Comparison of ENCODE assay signal across 24 mouse cellular contexts in the genomic region with DNA sequence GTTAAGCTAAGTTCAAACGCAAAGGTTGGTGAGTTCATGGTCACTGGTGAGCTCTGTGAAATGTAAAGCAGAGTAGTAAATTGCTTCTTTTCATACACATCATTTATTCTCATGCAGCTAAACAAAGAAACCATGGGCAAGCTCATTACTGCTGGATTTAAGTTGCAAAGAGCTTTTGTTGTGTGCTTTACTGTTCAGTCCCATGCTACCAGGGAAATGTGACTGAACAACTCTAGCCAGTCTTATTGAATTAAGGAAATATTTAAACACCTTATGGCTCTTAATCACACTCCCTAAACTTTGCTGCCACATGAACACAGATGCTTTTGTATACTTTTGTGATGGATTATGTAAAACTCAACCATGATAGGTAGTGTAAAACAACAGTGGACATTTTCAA.
DNase-seq lines count a peak whose midpoint lies in the region; ATAC-seq and TF ChIP-seq lines count a peak whose summit lies in the region.
"Had no signal": no experiment of that assay in that cellular context is flagged by ENCODE, and none has a peak within 500 bp of the region (broad histone marks: within the 10 kb centered on the region; RNA-seq: fewer than 3 reads in every experiment).

No protein-coding gene starts in this region.

- H3K4me3 ChIP-seq in forebrain, embryonic 11.5 days (ENCODE audit: low read depth, low read length): no peak overlapping the region
- no peak overlapping the region for H3K4me3 ChIP-seq in forebrain, embryonic 10.5 days
- H3K4me3 ChIP-seq in midbrain, embryonic 11.5 days (ENCODE audit: low read depth, low read length): no peak overlapping the region
- H3K4me3 ChIP-seq in midbrain, embryonic 10.5 days: no peak overlapping the region
- H3K4me3 ChIP-seq: embryonic facial prominence, embryonic 12.5 days; erythroblast, embryonic 14.5 days; limb, embryonic 13.5 days; liver, embryonic 12.5 days had no signal

- no peak for TF ChIP-seq CTCF in brain, embryonic 14.5 days (IDR thresholded peaks at IDR 0.05; ENCODE audit: borderline replicate concordance, extremely low read depth, insufficient read depth, insufficient read length)

- no peak overlapping the region for H3K9ac ChIP-seq in forebrain, embryonic 11.5 days (ENCODE audit: low read length)
- H3K9ac ChIP-seq in midbrain, embryonic 11.5 days (ENCODE audit: low read length): no peak overlapping the region
- H3K9ac ChIP-seq: embryonic facial prominence, embryonic 12.5 days; limb, embryonic 13.5 days; liver, embryonic 12.5 days had no signal

- H3K27me3 ChIP-seq in forebrain, embryonic 11.5 days (ENCODE audit: control insufficient read depth, insufficient read depth, low read length): no peaks in the 10 kb centered on the region
- H3K27me3 ChIP-seq in forebrain, embryonic 10.5 days (ENCODE audit: poor library complexity, severe bottlenecking): no peaks in the 10 kb centered on the region
- no peaks in the 10 kb centered on the region for H3K27me3 ChIP-seq in midbrain, embryonic 11.5 days (ENCODE audit: control insufficient read depth, insufficient read depth, low read length)
- H3K27me3 ChIP-seq in midbrain, embryonic 10.5 days (ENCODE audit: low read depth, poor library complexity, severe bottlenecking): no peaks in the 10 kb centered on the region
- H3K27me3 ChIP-seq: embryonic facial prominence, embryonic 12.5 days; limb, embryonic 13.5 days; liver, embryonic 12.5 days had no signal

- H3K36me3 ChIP-seq in forebrain, embryonic 11.5 days (ENCODE audit: control insufficient read depth, insufficient read depth, low read length): no peaks in the 10 kb centered on the region
- no peaks in the 10 kb centered on the region for H3K36me3 ChIP-seq in forebrain, embryonic 10.5 days (replicated peaks)
- no peaks in the 10 kb centered on the region for H3K36me3 ChIP-seq in midbrain, embryonic 11.5 days (ENCODE audit: control insufficient read depth, insufficient read depth, low read length)
- H3K36me3 ChIP-seq in midbrain, embryonic 10.5 days: no peaks in the 10 kb centered on the region
- H3K36me3 ChIP-seq: embryonic facial prominence, embryonic 12.5 days; limb, embryonic 13.5 days; liver, embryonic 12.5 days had no signal

- H3K4me1 ChIP-seq in forebrain, embryonic 11.5 days (replicated peaks; ENCODE audit: control insufficient read depth, insufficient read depth, low read length): no peaks in the 10 kb centered on the region
- H3K4me1 ChIP-seq in forebrain, embryonic 10.5 days: peaks cover 36% of the 10 kb centered on the region
- H3K4me1 ChIP-seq in midbrain, embryonic 11.5 days (ENCODE audit: control insufficient read depth, insufficient read depth, low read length): no peaks in the 10 kb centered on the region
- peaks cover 10% of the 10 kb centered on the region; the same call in 1 of the 2 replicates for H3K4me1 ChIP-seq in midbrain, embryonic 10.5 days
- H3K4me1 ChIP-seq: embryonic facial prominence, embryonic 12.5 days; limb, embryonic 13.5 days; liver, embryonic 12.5 days had no signal

- no peak for DNase-seq in forebrain, embryonic 11.5 days (ENCODE audit: low spot score)
- no peak for DNase-seq in forebrain, embryonic 10.5 days (ENCODE audit: extremely low spot score, low spot score)
- DNase-seq in midbrain, embryonic 11.5 days (ENCODE audit: low spot score, missing footprints): peak; percentile 77
- no peak for DNase-seq in midbrain, embryonic 10.5 days (ENCODE audit: low spot score)
- DNase-seq in brain, embryonic 14.5 days (ENCODE audit: low read depth): peak; percentile 65
- peak; percentile 8 for DNase-seq in mesoderm, embryonic 11.5 days (ENCODE audit: low read depth, low spot score)
- DNase-seq in heart, adult 9 months (ENCODE audit: low spot score in 2 of 2): no peak
- DNase-seq: adrenal gland, postnatal 14 days; cerebellum, adult 8-10 months; cerebellum, postnatal 36 days; kidney, adult 9 months; kidney, postnatal 14 days; lung, adult 18-20 months; lung, postnatal 10 days; thymus, adult 18-20 months; thymus, postnatal 4 days had no signal

- H3K9me3 ChIP-seq in forebrain, embryonic 11.5 days (ENCODE audit: control insufficient read depth, low read length): no peaks in the 10 kb centered on the region
- no peaks in the 10 kb centered on the region for H3K9me3 ChIP-seq in forebrain, embryonic 10.5 days
- no peaks in the 10 kb centered on the region for H3K9me3 ChIP-seq in midbrain, embryonic 11.5 days (ENCODE audit: control insufficient read depth, low read length)
- H3K9me3 ChIP-seq in midbrain, embryonic 10.5 days (replicated peaks): no peaks in the 10 kb centered on the region
- H3K9me3 ChIP-seq: embryonic facial prominence, embryonic 12.5 days; limb, embryonic 13.5 days; liver, embryonic 12.5 days had no signal

- WGBS in forebrain, embryonic 11.5 days: 16% methylated on average over 1 of the region's 1 CpGs
- WGBS in forebrain, embryonic 10.5 days: 20% methylated on average over 1 of the region's 1 CpGs
- 58% methylated on average over 1 of the region's 1 CpGs for WGBS in midbrain, embryonic 11.5 days
- 49% methylated on average over 1 of the region's 1 CpGs for WGBS in midbrain, embryonic 10.5 days

- TF ChIP-seq POLR2A in brain, embryonic 14.5 days (IDR thresholded peaks at IDR 0.05; ENCODE audit: borderline replicate concordance, extremely low read depth, insufficient read depth, insufficient read length, poor library complexity, severe bottlenecking): no peak

- H3K27ac ChIP-seq in forebrain, embryonic 11.5 days (ENCODE audit: low read depth, low read length): no peak overlapping the region
- H3K27ac ChIP-seq in forebrain, embryonic 10.5 days: no peak overlapping the region
- no peak overlapping the region for H3K27ac ChIP-seq in midbrain, embryonic 11.5 days (ENCODE audit: low read depth, low read length)
- H3K27ac ChIP-seq in midbrain, embryonic 10.5 days (replicated peaks): no peak overlapping the region
- H3K27ac ChIP-seq: embryonic facial prominence, embryonic 12.5 days; hindbrain, postnatal 0 days; limb, embryonic 13.5 days; liver, embryonic 12.5 days had no signal

- H3K4me2 ChIP-seq in forebrain, embryonic 11.5 days (ENCODE audit: low read depth, low read length, severe bottlenecking): no peak overlapping the region
- H3K4me2 ChIP-seq in midbrain, embryonic 11.5 days: no peak overlapping the region
- H3K4me2 ChIP-seq: embryonic facial prominence, embryonic 12.5 days; heart, embryonic 11.5 days; limb, embryonic 13.5 days; liver, embryonic 12.5 days had no signal

- peak; percentile 85 for ATAC-seq in forebrain, embryonic 11.5 days (replicated peaks; ENCODE audit: low FRiP score)
- ATAC-seq in midbrain, embryonic 11.5 days (ENCODE audit: low FRiP score): peak; percentile 60
- ATAC-seq: CD4-positive, CD25-positive, alpha-beta regulatory T cell, adult 4 months; hindbrain, postnatal 0 days; intestine, embryonic 16.5 days; liver, embryonic 12.5 days had no signal

Comparison
In these comparisons a context has a peak if more than half of its experiments do, and no peak if none do; other contexts are left out.
1. DNase-seq: peak in midbrain, embryonic 11.5 days (single experiment), brain, embryonic 14.5 days (single experiment) and mesoderm, embryonic 11.5 days (single experiment); none in forebrain, embryonic 11.5 days (single experiment), forebrain, embryonic 10.5 days (single experiment), midbrain, embryonic 10.5 days (single experiment) and heart, adult 9 months (0 of 2).